Mouse (Mus musculus) frontal cortex, adult 2 months (tissue): Measurements from ENCODE around the gene Ssx2ip. TPM values are rescaled to one million over a fixed set of nuclear protein-coding genes. Genes with fewer than 3 reads are reported as not detected.
"Not testable (repeated sequence)": the region's sequence is repeated elsewhere in the genome, so short reads cannot be mapped to it uniquely, and the experiment has no call there.

Source experiments
- DNase-seq, 2 experiments: peaks; one replicate each; pipeline ENCODE4 v3.0.0; 2022; ENCODE audit warnings: low spot score in 1 of 2; ENCODE audit errors: extremely low spot score in 1 of 2
- polyA plus RNA-seq: library from polyadenylated mRNA; depleted of rRNA; stranded (reverse); fragments of >200 nt; gene quantifications from 2 replicates; pipeline ENCODE4 v1.2.3, GENCODE M21; 2012

Gene Ssx2ip
- polyA plus RNA-seq, 1 experiment, result 38.9 TPM

DNA sequence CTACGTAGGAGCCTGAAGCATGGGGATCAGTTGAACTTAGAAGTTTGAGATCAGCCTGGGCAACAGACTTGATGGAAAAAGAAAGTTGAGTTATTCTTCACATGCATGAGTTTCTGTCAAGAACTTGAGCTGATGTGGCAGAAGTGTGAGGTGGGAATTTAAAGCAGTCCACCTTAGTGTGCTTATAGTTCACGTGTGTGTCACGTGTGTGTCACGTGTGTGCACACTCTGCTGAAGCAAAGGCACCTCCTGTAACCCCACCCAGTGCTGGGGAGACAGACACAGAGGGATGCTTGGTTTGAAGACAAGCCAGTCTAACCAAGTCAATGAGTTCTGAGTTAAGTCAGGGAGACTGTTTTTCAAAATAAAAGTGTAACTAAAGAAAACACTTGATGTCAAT lies 6.6 kb upstream of the Ssx2ip start:
- DNase-seq, result no peak

GRCm38 (mm10) chr3:146399203-146399602 lies 5.2 kb upstream of the Ssx2ip start:
- DNase-seq, result peak in 1 of 2 experiments; percentile 50

- no peak for DNase-seq
Measured at GRCm38 (mm10) chr3:146403770-146404169, 672 bp upstream of the Ssx2ip start.

DNA sequence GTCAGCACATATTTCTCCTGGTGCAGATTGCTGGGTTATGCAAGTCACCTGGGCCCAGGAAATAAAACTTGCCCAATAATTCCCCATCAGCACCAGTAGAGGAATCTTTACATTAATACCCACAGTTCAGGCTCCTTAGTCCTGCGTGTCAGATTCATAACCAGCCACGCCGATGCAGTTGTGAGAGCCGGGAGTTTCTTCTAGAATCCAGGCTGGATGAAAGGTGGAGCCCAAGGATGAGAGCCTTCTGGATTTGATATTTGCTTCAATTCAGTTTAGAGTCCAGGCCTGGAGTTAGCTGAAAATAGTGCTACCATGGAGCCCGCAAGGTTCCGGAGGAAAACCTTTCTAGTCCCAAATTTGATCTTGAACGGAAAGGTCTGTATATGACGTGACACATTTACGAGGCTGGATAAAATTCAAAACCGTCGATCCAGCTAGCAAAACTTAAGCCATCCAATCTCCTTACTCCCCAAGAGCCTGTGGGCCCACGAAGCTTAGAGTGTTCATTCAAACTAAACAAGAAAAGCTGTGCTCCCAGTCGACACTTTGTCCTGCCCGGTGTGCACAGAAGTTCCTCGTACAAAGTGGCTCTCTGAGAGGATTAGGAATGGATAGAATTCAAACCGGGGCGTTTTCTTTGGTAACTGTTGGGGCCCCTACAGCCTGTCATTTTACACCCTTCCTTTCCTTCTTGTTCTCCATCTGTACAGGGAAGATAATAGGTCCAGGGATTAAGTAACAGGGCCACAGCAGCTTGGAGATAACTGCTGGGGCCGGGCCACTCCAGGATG lies 968 bp downstream of the Ssx2ip start:
- no peak for DNase-seq

- DNase-seq, result no peak
Measured at GRCm38 (mm10) chr3:146406007-146406341, 1.5 kb downstream of the Ssx2ip start.

DNA sequence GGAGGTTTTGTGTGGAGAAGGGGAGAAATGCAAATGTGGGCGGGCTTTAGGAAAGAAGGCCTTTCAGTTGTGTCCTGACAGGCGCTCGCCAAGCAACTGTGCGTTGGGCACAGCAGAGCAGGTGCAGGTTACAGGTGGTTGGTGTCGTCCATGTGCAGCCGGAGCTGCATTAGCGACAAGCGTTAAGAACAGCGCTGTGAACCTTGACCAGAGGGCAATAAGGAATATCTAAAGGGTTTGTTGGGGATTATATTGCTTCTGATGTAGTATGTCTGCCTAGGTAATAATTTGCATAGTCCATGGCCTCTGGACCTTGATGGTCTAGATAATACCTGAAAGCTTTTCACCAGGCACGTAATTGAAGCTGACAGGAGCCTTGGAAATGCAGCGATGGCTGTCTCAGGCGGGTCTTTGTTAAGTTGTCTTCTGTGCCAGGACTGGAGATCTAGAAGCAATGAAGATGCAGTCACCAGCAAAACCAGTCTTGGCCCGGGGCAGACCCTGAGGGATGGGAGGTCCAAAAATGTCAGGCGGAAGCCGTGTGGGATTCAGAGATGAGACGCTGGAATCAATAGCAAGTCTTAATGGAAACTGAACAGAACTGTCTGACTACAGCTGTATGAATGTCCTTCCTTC lies 2.8 kb downstream of the Ssx2ip start:
- DNase-seq, result no peak

- DNase-seq, result no peak
Measured at GRCm38 (mm10) chr3:146410114-146410513, 5.7 kb downstream of the Ssx2ip start.

DNA sequence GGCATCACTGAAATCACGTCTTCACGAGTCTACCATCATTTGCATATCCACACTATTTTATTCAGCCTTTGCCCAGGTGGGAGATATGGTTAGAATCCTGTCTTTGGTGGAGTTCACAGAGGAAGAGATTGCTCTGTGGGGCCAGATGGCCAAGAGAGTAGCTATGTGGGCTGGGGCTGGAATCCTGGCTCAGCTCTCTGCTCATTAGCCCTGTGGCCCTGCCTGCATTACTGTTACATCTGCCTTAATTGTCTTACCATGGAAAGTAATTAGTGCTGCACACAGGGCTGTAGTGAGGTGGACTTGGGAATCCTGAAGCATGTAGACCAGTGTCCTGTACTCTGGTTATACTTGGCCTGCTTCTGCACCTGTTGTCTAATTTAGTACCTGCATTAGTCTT lies 7.6 kb downstream of the Ssx2ip start:
- no peak for DNase-seq

GRCm38 (mm10) chr3:146412480-146412879 lies 8.0 kb downstream of the Ssx2ip start:
- no peak for DNase-seq

DNA sequence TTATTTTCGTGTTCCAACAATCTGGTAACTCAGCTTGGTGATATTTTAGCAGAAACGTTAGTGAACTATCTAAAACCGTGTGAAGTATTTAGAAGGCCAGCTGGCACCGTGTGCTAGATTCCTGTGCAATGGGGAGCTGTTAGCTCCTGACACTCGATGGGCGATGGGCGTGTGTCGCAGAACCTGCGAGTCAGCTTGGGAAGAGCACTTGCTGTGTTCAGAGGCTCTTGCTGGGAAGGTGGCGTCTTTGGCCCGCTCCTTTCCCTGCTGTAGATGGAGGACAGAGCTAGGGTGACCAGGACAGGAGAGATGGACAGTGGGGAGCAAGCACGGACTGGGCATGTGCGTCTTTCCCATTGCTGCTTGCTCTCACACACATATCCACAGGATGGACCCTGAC lies 8.6 kb downstream of the Ssx2ip start:
- DNase-seq, result peak in 1 of 2 experiments; percentile 47

GRCm38 (mm10) chr3:146413992-146414391 lies 9.6 kb downstream of the Ssx2ip start:
- no peak for DNase-seq

DNA sequence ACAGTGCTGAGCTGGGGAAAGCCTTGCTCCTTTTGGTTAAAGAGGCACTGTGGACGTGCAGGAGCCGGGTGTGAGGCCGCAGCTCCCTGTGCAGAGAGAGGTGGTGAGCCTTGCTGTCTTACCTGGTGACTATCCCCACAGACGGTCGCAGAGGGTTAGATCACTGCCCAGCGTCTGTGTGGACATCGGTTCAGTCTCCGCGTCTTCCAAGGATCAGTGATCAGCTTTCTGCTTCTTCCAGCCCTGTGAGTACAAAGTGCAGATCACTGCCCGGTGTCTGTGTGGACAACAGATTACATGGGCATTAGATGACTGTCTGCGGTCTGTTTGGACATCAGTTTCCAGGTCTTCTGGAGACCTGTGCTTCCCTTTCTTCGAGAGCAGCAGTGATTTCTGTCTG lies 10.1 kb downstream of the Ssx2ip start:
- no peak for DNase-seq

DNA sequence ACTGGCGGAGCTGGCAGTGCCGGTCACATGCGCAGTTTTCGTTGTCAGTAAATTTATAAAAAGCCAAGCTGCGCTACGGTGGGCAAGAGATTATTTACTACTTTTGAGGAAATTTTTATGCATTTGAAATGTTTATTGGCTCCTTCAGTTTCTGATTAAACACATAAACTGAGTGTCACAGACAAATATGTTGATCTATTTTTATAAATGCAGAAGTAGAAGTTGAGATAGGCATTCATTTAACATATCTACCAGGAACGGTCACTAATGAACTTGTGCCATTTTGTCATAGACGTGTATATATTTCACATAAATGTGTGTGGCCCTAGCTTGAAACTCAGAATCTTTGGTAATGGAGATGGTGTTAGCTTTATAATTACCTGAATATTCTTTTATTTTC lies 13.4 kb downstream of the Ssx2ip start:
- DNase-seq, result no peak

- DNase-seq, result no peak
Measured at GRCm38 (mm10) chr3:146418901-146419300, 14.5 kb downstream of the Ssx2ip start.

GRCm38 (mm10) chr3:146419534-146419933 lies 15.1 kb downstream of the Ssx2ip start:
- no peak for DNase-seq

- no peak for DNase-seq
Measured at GRCm38 (mm10) chr3:146419992-146420537, 15.6 kb downstream of the Ssx2ip start.

- DNase-seq, result no peak
Measured at GRCm38 (mm10) chr3:146421787-146422186, 17.3 kb downstream of the Ssx2ip start.

DNA sequence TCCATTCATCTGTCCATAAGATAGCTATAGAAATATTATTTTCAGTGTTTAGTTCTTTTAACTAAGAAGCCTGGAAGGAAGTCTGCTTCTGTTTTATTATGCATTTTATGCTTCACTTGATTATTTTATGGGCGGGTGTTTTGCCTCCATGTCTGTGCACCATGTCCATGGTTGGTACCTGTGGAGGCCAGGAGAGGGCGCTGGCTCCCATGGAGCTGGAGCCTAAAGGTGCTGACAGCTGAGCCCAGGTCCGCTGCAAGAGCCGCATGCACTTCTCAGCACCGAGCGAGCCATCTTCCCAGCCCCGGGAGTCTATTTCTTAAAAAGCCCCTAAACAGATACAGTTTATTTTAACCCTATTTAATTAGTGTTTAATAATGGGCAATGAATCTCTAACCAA lies 19.3 kb downstream of the Ssx2ip start:
- DNase-seq, result no peak

- no peak for DNase-seq
Measured at GRCm38 (mm10) chr3:146424306-146424900, 20.0 kb downstream of the Ssx2ip start.

- DNase-seq, result no peak
Measured at GRCm38 (mm10) chr3:146425902-146426301, 21.5 kb downstream of the Ssx2ip start.

GRCm38 (mm10) chr3:146426489-146426888 lies 22.0 kb downstream of the Ssx2ip start:
- DNase-seq, result no peak

GRCm38 (mm10) chr3:146433063-146433462 lies 28.6 kb downstream of the Ssx2ip start:
- DNase-seq, result not testable (repeated sequence)
